Mouse (Mus musculus) CH12.LX (cell line): Measurements from ENCODE around the gene Polr3k. TPM values are rescaled to one million over a fixed set of nuclear protein-coding genes. Genes with fewer than 3 reads are reported as not detected.
A peak's percentile ranks its signal among the peaks of the same experiment; 100 is the strongest.

ENCODE experiments used
- DNase-seq: peaks from one replicate; pipeline ENCODE4 v3.0.0-alpha.2; 2013; ENCODE audit errors: extremely low read depth
- H3K27ac ChIP-seq: 2 replicates; pipeline ENCODE4 v1.5.1; 2012; ENCODE audit warnings: low read depth, mild to moderate bottlenecking, control low read depth, moderate library complexity; ENCODE audit not compliant: insufficient read depth
- H3K27me3 ChIP-seq: replicated peaks from 2 replicates; pipeline ENCODE3; 2012; ENCODE audit warnings: inconsistent platforms
- H3K36me3 ChIP-seq, 2 experiments: replicated peaks in 1 of 2; 2 replicates each; pipeline versions ENCODE3 to v1.6.1; 2012; ENCODE audit warnings: inconsistent platforms in 1 of 2, low read length in 1 of 2, mild to moderate bottlenecking in 1 of 2, mixed read lengths in 1 of 2, moderate library complexity in 1 of 2; ENCODE audit not compliant: control insufficient read depth in 1 of 2, insufficient read depth in 1 of 2
- H3K4me1 ChIP-seq, 2 experiments: 2 replicates each; pipeline ENCODE4 v1.6.1; 2012; ENCODE audit warnings: inconsistent platforms in 1 of 2, moderate library complexity in 1 of 2; ENCODE audit not compliant: insufficient read depth in 2 of 2, control insufficient read depth in 1 of 2
- H3K4me2 ChIP-seq: 2 replicates; pipeline ENCODE4 v1.6.1; 2012; ENCODE audit warnings: low read depth, mild to moderate bottlenecking, control low read depth; ENCODE audit not compliant: poor library complexity, insufficient read depth, severe bottlenecking
- H3K4me3 ChIP-seq, 3 experiments: fragments of 150-350 bp in 1 of 3; sonication (generic) in 1 of 3; replicated peaks in 1 of 3; 2 replicates each; pipeline versions ENCODE3 to v1.5.1; 2011 to 2012; ENCODE audit warnings: low read depth in 2 of 3, low read length in 2 of 3, mild to moderate bottlenecking in 2 of 3, moderate library complexity in 2 of 3, control low read depth in 1 of 3, improper control_type of control experiment in 1 of 3, inconsistent platforms in 1 of 3, mixed read lengths in 1 of 3; ENCODE audit not compliant: poor library complexity in 1 of 3
- H3K79me2 ChIP-seq: replicated peaks from 2 replicates; pipeline ENCODE4 v1.6.1; 2012; ENCODE audit warnings: mild to moderate bottlenecking, moderate library complexity; ENCODE audit not compliant: control insufficient read depth, poor library complexity, insufficient read depth, severe bottlenecking; ENCODE audit errors: extremely low read depth
- H3K9ac ChIP-seq: 2 replicates; pipeline ENCODE4 v1.6.1; 2012; ENCODE audit warnings: low read depth, mild to moderate bottlenecking, control low read depth, moderate library complexity; ENCODE audit not compliant: insufficient read depth
- H3K9me3 ChIP-seq: replicated peaks from 2 replicates; pipeline ENCODE3; 2012; ENCODE audit warnings: low read length, inconsistent platforms, mixed read lengths
- CTCF ChIP-seq, 2 experiments: IDR thresholded peaks in 1 of 2; conservative IDR thresholded peaks in 1 of 2; 2 replicates each; pipeline ENCODE4 v1.5.1; 2011 to 2012; ENCODE audit warnings: low read depth in 2 of 2, low read length in 2 of 2, improper control_type of control experiment in 1 of 2, inconsistent platforms in 1 of 2, mild to moderate bottlenecking in 1 of 2, moderate library complexity in 1 of 2
- ELF1 ChIP-seq: IDR thresholded peaks from 2 replicates; pipeline ENCODE4 v1.6.1; 2014; ENCODE audit warnings: low read depth, mild to moderate bottlenecking, inconsistent platforms, low read length, improper control_type of control experiment
- EP300 ChIP-seq: IDR thresholded peaks from 2 replicates; pipeline ENCODE4 v1.6.1; 2011; ENCODE audit warnings: low read length, improper control_type of control experiment
- HCFC1 ChIP-seq: IDR thresholded peaks from 2 replicates; pipeline ENCODE4 v1.6.1; 2012; ENCODE audit warnings: low read depth, mild to moderate bottlenecking, inconsistent platforms, low read length, improper control_type of control experiment
- IRF4 ChIP-seq: IDR thresholded peaks from 2 replicates; pipeline ENCODE4 v1.6.1; 2014; ENCODE audit warnings: low read depth, mild to moderate bottlenecking, inconsistent platforms, low read length, improper control_type of control experiment
- JUND ChIP-seq: conservative IDR thresholded peaks from 2 replicates; pipeline ENCODE4 v1.6.1; 2011; ENCODE audit warnings: low read depth, low read length, improper control_type of control experiment
- MAFK ChIP-seq: IDR thresholded peaks from 2 replicates; pipeline ENCODE4 v1.6.1; 2011; ENCODE audit warnings: low read length, improper control_type of control experiment; ENCODE audit not compliant: insufficient replicate concordance
- MXI1 ChIP-seq: IDR thresholded peaks from 2 replicates; pipeline ENCODE4 v1.6.1; 2011; ENCODE audit warnings: mild to moderate bottlenecking, low read depth, low read length, improper control_type of control experiment
- NRF1 ChIP-seq: IDR thresholded peaks from 2 replicates; pipeline ENCODE4 v1.6.1; 2014; ENCODE audit warnings: low read depth, mild to moderate bottlenecking, inconsistent platforms, low read length, improper control_type of control experiment, moderate library complexity
- POLR2A ChIP-seq: IDR thresholded peaks from 2 replicates; pipeline ENCODE4 v1.6.1; 2011; ENCODE audit warnings: low read depth, mild to moderate bottlenecking, improper control_type of control experiment, low read length
- RCOR1 ChIP-seq: conservative IDR thresholded peaks from 2 replicates; pipeline ENCODE4 v1.6.1; 2012; ENCODE audit warnings: low read depth, mild to moderate bottlenecking, inconsistent platforms, low read length, improper control_type of control experiment
- TCF12 ChIP-seq: IDR thresholded peaks from 2 replicates; pipeline ENCODE4 v1.6.1; 2014; ENCODE audit warnings: low read depth, mild to moderate bottlenecking, inconsistent platforms, low read length, improper control_type of control experiment
- UBTF ChIP-seq: IDR thresholded peaks from 2 replicates; pipeline ENCODE4 v1.6.1; 2012; ENCODE audit warnings: low read depth, mild to moderate bottlenecking, inconsistent platforms, low read length, improper control_type of control experiment, moderate library complexity
- USF1 ChIP-seq: IDR thresholded peaks from 2 replicates; pipeline ENCODE4 v1.6.1; 2014; ENCODE audit warnings: low read depth, mild to moderate bottlenecking, inconsistent platforms, low read length, improper control_type of control experiment
- USF2 ChIP-seq: conservative IDR thresholded peaks from 2 replicates; pipeline ENCODE4 v1.6.1; 2011; ENCODE audit warnings: low read depth, low read length, improper control_type of control experiment
- dilution Hi-C: fragments of 300-500 bp; cut with MboI; formaldehyde crosslinking; loops from 2 replicates; pipeline ENCODE4 v1.14.3; 2020; ENCODE audit warnings: low sequenced_read_pairs; ENCODE audit not compliant: extremely low pct_unique_long_range_greater_than_20kb, extremely low pct_ligation_motif_present
- in situ Hi-C: fragments of 300-500 bp; cut with MboI; formaldehyde crosslinking; loops from 3 replicates; pipeline ENCODE4 v1.14.3; 2019; ENCODE audit warnings: low sequenced_read_pairs, low pct_ligation_motif_present, low pct_unique_long_range_greater_than_20kb, mixed read lengths
- polyA plus RNA-seq: library from polyadenylated mRNA; unstranded; fragments of >175 nt; gene quantifications from 2 replicates; pipeline ENCODE4 v1.2.1, GENCODE M21; 2012; ENCODE audit warnings: low read depth; ENCODE audit not compliant: insufficient read length
- total RNA-seq, 2 experiments: library from RNA; depleted of rRNA; stranded (reverse); fragments of 300-350 nt in 1 of 2; fragments of >200 nt in 1 of 2; gene quantifications; 2 replicates each; pipeline ENCODE4 v1.2.3; 2012 to 2014

Polr3k gene
- total and polyA plus RNA-seq, 3 experiments: 28.5 to 50.7 (median 38.3) TPM

DNA sequence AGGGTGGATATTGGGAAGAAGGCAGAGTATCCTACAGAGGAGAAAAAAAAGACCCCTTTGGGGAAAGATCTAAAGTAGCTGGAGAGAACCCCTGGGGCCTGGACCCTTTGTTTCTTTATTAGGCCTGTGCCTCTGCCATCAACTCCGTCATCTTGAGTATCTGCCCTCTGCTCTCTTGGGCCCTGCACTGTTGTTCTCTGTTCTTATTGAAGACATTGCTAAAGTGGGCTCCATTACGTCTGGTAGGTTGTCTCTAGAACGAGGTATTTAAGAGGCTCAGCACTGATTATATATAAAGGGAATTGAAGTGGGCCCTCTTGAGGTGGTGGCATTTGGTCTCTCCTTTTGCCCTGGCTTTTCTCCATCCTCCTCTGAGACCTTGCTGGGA is 25.9 kb upstream of the Polr3k start:
- in situ Hi-C loops (no loop called here), dilution Hi-C loops (no loop called here)
- H3K4me2 ChIP-seq: peak overlapping the region; percentile 87
- peak; percentile 2 for DNase-seq
- H3K4me3 ChIP-seq: peak overlapping the region; percentile 66 to 81 (median 77)
- peak overlapping the region; percentile 88 for H3K9ac ChIP-seq
- H3K4me1 ChIP-seq: peaks cover 0 to 17% of the 10 kb centered on the region in 2 experiments; a peak in 3 of 4 replicates
- no peak overlapping the region for H3K27ac ChIP-seq
- peaks cover 8 to 16% of the 10 kb centered on the region in 2 experiments for H3K36me3 ChIP-seq
- H3K27me3 ChIP-seq: no peaks in the 10 kb centered on the region
- H3K79me2 ChIP-seq: peaks cover 3% of the 10 kb centered on the region; the same call in 1 of the 2 replicates
- TF ChIP-seq POLR2A (no peak), JUND (no peak), IRF4 (no peak), CTCF (conservative IDR thresholded peaks at IDR 0.05 in 1 of 2, IDR thresholded peaks at IDR 0.05 in 1 of 2; ENCODE audit: low read depth in 2 of 2, low read length in 2 of 2) (no peak), MXI1 (no peak; the same call in 1 of the 2 replicates), UBTF (no peak)
- H3K9me3 ChIP-seq: no peaks in the 10 kb centered on the region

DNA sequence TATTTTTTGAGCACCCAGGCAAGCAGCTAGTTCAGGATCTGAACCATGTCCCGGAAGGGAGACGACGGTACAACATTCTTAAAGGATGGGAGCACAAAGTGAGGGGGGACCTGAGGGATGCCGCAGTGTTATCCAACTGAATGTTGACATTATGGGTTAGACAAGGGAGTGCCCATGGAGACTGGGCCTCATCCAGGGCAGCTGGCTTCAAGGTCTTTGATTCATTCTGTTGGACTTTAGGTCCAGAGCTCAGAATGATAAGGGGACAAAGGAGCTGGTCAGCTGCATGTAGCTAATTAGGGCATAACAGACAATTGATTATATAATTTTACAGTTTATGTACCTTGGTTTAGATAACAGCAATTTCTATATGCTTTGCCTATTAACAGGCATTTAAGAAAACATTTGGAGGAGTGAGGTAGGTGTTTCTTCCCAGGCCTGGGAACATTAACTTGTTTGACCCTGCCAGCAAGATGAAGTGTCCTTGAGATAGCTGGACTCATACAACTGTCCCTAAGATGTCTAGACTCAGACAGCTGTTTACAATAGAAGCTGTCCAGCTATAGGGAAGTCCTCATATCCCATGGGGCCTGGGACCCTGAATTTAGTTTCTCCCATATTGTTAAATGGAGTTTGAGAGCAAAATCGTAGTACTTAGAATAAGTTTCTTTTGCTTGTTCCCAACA is 18.3 kb upstream of the Polr3k start:
- Histone ChIP-seq H3K4me3 (no peak overlapping the region), H3K4me1 (no peaks in the 10 kb centered on the region), H3K27me3 (no peaks in the 10 kb centered on the region), H3K9me3 (no peaks in the 10 kb centered on the region), H3K4me2 (no peak overlapping the region), H3K9ac (no peak overlapping the region), H3K79me2 (no peaks in the 10 kb centered on the region), H3K36me3 (peaks cover 25 to 55% of the 10 kb centered on the region in 2 experiments), H3K27ac (no peak overlapping the region)
- in situ Hi-C loops (no loop called here), dilution Hi-C loops (no loop called here)
- no peak for TF ChIP-seq HCFC1
- TF ChIP-seq NRF1: no peak
- TF ChIP-seq USF1: no peak
- TF ChIP-seq ELF1: no peak
- no peak for TF ChIP-seq POLR2A
- TF ChIP-seq EP300: no peak
- TF ChIP-seq USF2: no peak
- no peak for TF ChIP-seq IRF4
- no peak for TF ChIP-seq RCOR1
- TF ChIP-seq MAFK: no peak
- TF ChIP-seq TCF12: no peak
- DNase-seq: no peak
